Mouse (Mus musculus) hindbrain, embryonic 16.5 days (tissue): Measurements from ENCODE around the gene BC035044. TPM values are rescaled to one million over a fixed set of nuclear protein-coding genes. Genes with fewer than 3 reads are reported as not detected.
"Not testable (repeated sequence)": the region's sequence is repeated elsewhere in the genome, so short reads cannot be mapped to it uniquely, and the experiment has no call there.

Experiments
- ATAC-seq: fragments of 200-750 bp; cut with Nextera tagmentation; 2 replicates; pipeline ENCODE4 v1.8.0; 2017; ENCODE audit warnings: moderate TSS enrichment, moderate library complexity
- H3K27ac ChIP-seq: fragments of 300-500 bp; sonication (generic); 2 replicates; pipeline ENCODE4 v1.5.1; 2014; ENCODE audit warnings: low read depth, mild to moderate bottlenecking, control low read depth, low read length, moderate library complexity
- H3K27me3 ChIP-seq: fragments of 300-500 bp; sonication (generic); replicated peaks from 2 replicates; pipeline ENCODE4 v1.6.1; 2014; ENCODE audit warnings: low read length; ENCODE audit not compliant: control insufficient read depth, insufficient read depth
- H3K36me3 ChIP-seq: fragments of 300-500 bp; sonication (generic); 2 replicates; pipeline ENCODE4 v1.6.1; 2014; ENCODE audit warnings: mild to moderate bottlenecking, low read length, moderate library complexity, mixed read lengths; ENCODE audit not compliant: control insufficient read depth, insufficient read depth
- H3K4me1 ChIP-seq: fragments of 300-500 bp; sonication (generic); 2 replicates; pipeline ENCODE4 v1.6.1; 2014; ENCODE audit warnings: low read depth, low read length; ENCODE audit not compliant: control insufficient read depth, insufficient read depth
- H3K4me2 ChIP-seq: fragments of 300-500 bp; sonication (generic); 2 replicates; pipeline ENCODE4 v1.6.1; 2014; ENCODE audit warnings: mild to moderate bottlenecking, low read length, control low read depth, moderate library complexity
- H3K4me3 ChIP-seq: fragments of 300-500 bp; sonication (generic); 2 replicates; pipeline ENCODE4 v1.5.1; 2014; ENCODE audit warnings: mild to moderate bottlenecking, low read length, control low read depth, moderate library complexity
- H3K9ac ChIP-seq: fragments of 300-500 bp; sonication (generic); 2 replicates; pipeline ENCODE4 v1.6.1; 2014; ENCODE audit warnings: low read depth, mild to moderate bottlenecking, control low read depth, low read length, moderate library complexity
- H3K9me3 ChIP-seq: fragments of 300-500 bp; sonication (generic); 2 replicates; pipeline ENCODE4 v1.6.1; 2014; ENCODE audit warnings: mild to moderate bottlenecking, low read length, moderate library complexity; ENCODE audit not compliant: control insufficient read depth
- WGBS: fragments of 180-500 bp; shearing (Covaris S2); extraction: QIAGEN DNeasy Blood & Tissue Kit; methylation state at CpG from one replicate; pipeline ENCODE4 v1.1.7; 2014; 5-methylcytosine and 5-hydroxymethylcytosine counted together
- polyA plus RNA-seq: library from polyadenylated mRNA; unstranded; fragments of >200 nt; fragmentation: Nextera tagmentation; extraction: Ambion mirVana; gene quantifications from 2 replicates; pipeline ENCODE4 v1.2.1, GENCODE M21; 2015

Gene BC035044
- polyA plus RNA-seq, 1 experiment from 2014 or later: 0.49 TPM

DNA sequence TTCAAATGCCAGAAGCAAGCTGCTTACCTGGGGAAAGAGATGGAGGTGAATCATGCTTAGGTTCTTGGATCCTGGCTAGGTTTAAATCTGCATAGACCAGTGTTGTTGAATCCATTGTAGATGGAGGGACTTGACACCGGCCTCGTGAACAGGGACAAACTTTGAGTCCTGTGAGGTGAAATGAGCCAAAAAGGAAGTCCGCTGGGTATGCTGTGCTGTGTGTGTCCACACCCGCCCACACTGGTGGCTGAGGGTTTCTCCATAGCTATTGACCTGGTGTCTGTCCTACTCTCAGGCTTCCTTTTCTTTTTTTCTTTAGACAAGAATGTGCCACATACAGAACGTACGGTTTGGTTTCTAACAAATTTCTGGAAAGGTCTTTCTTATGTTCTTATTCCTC lies 64.8 kb downstream of the BC035044 start, which contains the start of the genes Gm44511 and Klrb1b:
Gm44511 (minus strand) TSS at position 184 of the 400 bp plus-strand sequence.
Klrb1b (minus strand) TSS at position 200 of the 400 bp plus-strand sequence.
- H3K4me3 ChIP-seq: no peak within 1 kb of the TSS
- H3K9me3 ChIP-seq: no peaks in the 10 kb centered on the region
- no peaks in the 10 kb centered on the region for H3K4me1 ChIP-seq
- no peaks in the 10 kb centered on the region for H3K27me3 ChIP-seq
- H3K4me2 ChIP-seq: no peak within 1 kb of the TSS
- no peak for ATAC-seq
- no peak within 1 kb of the TSS for H3K27ac ChIP-seq
- 93% methylated on average over 6 of the region's 6 CpGs for WGBS
- no peaks in the 10 kb centered on the region for H3K36me3 ChIP-seq
- H3K9ac ChIP-seq: no peak within 1 kb of the TSS

DNA sequence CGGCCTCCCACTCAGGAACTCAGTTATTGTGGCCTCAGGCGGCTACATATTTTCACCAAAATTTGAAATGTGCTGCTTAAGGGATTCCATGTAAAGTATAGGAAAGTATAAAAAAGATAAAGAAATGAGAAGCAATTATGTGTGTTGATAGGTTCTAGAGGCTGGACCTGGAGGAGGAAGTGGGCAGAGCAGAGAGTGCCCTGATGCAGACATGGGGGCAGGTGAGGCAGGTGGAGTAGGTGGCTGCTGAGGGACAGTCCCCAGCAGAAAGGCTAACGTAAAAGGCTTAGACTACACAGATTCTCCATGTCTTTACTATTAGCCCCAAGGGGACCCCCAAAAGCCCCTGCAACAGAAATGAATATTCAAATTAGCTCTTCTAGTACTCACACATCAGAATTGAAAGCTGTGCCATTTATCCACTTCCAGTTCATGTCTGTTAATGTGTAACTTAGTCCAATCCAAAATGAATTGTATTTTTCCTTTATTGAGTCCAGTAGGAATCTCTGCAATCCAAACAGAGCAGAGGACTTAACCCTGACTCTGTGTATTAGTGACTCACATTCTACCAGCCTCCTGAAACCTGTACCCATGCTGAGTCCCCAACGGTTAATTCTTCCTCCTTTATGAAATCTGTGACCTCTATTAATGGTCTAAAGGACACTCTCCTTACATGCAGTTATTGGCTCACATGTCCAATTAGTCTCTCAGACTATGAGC lies 72.7 kb downstream of the BC035044 start:
- 77% methylated on average over 4 of the region's 4 CpGs for WGBS
- H3K4me1 ChIP-seq: no peaks in the 10 kb centered on the region
- no peak for ATAC-seq
- no peak overlapping the region for H3K9ac ChIP-seq
- no peak overlapping the region for H3K4me2 ChIP-seq
- H3K27me3 ChIP-seq: no peaks in the 10 kb centered on the region
- no peaks in the 10 kb centered on the region for H3K9me3 ChIP-seq
- H3K4me3 ChIP-seq: no peak overlapping the region
- H3K36me3 ChIP-seq: no peaks in the 10 kb centered on the region
- H3K27ac ChIP-seq: no peak overlapping the region

DNA sequence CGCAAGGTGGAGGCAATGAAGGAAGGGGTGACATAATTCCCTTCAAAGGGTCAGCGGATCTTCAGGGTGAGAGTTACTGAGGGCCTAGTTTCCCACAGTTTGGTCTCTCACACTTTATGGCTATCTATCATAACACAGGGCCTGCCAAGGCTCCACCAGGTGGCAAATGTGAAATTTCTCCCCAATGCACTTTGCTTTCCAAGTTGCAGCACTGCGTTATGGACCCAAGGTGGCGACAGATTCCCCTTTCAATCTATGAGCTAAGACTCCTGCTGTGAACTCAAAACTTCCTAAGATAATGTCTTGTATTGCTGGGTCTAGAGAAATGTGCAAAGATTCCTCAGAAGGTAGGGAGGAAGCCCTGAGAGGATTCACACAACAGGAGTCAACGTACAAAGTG lies 82.4 kb downstream of the BC035044 start:
- no peak for ATAC-seq
- Histone ChIP-seq H3K36me3 (no peaks in the 10 kb centered on the region), H3K4me2 (no peak overlapping the region), H3K27ac (no peak overlapping the region), H3K4me1 (no peaks in the 10 kb centered on the region), H3K9me3 (no peaks in the 10 kb centered on the region), H3K9ac (no peak overlapping the region), H3K27me3 (no peaks in the 10 kb centered on the region), H3K4me3 (no peak overlapping the region)
- WGBS: 88% methylated on average over 5 of the region's 5 CpGs

DNA sequence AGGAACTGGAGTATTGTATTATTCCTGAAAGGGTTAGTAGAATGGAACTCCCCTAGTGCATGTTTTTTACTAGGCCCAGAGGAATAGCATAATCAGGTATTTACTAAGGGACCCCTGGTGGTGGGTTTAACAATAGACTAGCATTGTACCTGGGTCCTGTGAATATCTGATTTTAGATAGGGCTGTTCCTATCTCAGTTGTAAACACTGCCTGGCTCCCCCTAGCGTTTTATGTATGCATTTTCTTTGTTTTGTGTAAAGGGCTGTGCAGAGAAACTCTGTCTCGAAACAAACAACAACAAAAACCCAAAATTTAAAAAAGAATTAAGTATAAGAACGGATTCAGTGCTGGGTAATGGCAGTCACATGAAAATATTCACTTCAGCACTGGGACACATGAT lies 83.9 kb downstream of the BC035044 start:
- no peak overlapping the region for H3K9ac ChIP-seq
- no peaks in the 10 kb centered on the region for H3K27me3 ChIP-seq
- no peak overlapping the region for H3K4me3 ChIP-seq
- no peaks in the 10 kb centered on the region for H3K36me3 ChIP-seq
- H3K4me2 ChIP-seq: no peak overlapping the region
- no peaks in the 10 kb centered on the region for H3K9me3 ChIP-seq
- no peaks in the 10 kb centered on the region for H3K4me1 ChIP-seq
- H3K27ac ChIP-seq: no peak overlapping the region
- WGBS: 71% methylated on average over 3 of the region's 3 CpGs
- no peak for ATAC-seq

DNA sequence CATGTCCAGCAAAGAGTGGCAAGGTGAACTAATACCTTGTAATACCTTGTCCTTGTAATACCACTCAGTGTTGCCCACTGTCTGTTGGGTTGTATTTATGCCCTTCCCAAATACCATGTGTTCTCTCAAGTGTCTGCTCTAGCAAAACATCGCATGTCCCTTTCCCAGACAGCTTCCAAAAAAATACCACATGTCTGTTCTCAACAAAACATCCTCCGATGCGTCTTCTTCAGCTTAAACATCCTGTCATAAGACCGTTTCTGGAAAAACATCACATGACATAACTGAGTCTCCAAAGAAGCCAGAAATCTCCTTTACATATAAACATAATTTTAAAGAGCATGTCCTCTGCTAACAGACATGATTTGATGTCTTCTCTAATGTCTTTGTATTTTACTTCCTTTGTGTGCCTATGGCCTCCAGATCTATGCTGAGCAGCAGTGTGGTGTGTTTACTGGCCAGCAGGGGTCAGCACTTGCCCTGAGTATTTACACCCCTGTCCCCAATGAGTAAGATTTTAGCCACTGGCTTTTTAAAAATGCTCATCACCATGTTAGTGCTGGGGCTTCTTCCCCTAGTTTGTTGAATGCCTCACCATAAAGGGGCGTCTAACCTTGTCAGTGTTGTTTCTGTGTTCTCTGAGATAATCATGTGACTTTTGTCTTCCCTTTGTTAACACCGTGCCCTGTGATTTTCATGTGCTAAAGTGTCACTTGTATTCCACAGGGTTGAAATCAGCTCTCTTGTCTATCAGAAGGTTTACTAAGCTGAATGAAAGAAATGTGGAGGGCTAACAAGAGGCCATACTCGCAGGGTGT lies 85.9 kb downstream of the BC035044 start:
- H3K4me3 ChIP-seq, ATAC-seq, H3K36me3 ChIP-seq, H3K9ac ChIP-seq, H3K4me2 ChIP-seq, H3K27ac ChIP-seq, H3K27me3 ChIP-seq, H3K4me1 ChIP-seq, H3K9me3 ChIP-seq: not testable (repeated sequence)
- 63% methylated on average over 7 of the region's 7 CpGs for WGBS

DNA sequence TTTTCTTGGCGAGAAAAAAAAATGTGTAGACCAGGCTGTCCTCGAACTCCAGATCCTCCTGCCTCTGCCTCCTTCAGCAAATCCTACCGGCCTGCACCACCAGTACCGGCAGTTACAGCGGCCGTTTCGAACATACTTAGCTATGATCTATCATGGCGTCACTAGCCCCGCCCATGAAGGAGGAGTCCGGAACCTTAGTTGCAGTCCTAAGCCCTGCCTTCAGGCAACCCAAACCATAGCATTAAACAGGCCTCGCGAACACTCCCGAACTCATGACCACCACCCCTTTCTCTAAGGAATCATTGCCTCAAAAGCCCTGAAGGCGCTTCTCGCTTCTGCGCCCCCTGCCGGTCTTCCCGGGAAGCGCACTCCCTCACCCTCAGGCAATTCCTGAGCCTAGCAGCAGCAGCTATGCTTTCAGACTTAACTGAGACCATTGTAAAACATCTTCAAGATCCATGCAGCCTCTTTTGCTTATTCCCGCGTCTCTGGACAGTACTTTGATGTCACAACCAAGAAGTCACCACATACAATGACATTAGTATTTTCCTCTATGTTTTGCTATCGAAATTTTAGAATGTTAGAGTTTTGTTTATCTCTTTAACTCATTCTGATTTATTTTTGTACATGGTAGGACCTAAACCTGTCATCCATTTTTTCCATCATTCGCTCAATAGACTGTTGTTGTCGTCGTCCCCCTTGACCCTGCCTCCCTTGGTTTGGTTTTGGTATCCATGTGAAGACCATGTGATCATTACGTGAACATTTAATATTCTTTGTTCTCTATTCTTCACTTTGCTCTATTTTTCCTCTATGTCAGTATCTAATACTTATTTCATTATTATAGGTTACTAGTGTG lies 87.7 kb downstream of the BC035044 start:
- H3K9ac ChIP-seq: peak overlapping the region; percentile 66
- H3K4me1 ChIP-seq: peaks cover 1% of the 10 kb centered on the region; the same call in 1 of the 2 replicates
- 5% methylated on average over 25 of the region's 26 CpGs for WGBS
- H3K4me3 ChIP-seq: peak overlapping the region; percentile 47
- peak overlapping the region; percentile 70 for H3K4me2 ChIP-seq
- H3K27ac ChIP-seq: peak overlapping the region; percentile 88
- H3K36me3 ChIP-seq: no peaks in the 10 kb centered on the region
- peak; percentile 92 for ATAC-seq
- no peaks in the 10 kb centered on the region for H3K9me3 ChIP-seq
- H3K27me3 ChIP-seq: no peaks in the 10 kb centered on the region

DNA sequence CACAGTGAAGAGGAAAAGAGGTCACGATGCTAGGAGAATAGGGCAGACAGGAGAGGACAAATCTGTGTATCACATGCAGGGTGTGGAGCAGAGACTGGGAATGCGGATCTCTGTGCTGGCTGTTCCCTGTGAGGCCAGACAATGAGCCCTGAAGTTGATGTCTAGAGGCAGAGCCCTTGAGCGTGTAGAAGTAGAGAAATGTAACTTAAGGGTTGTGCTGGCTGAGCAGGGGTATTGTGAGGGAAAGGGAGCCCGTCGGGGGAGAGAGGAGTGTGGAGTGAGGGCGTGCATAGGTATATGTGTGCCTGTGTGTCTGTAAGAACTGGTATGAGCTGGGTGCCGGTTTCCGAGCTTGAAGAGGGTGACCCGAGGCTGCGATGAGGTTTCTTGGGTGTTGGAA lies 88.4 kb downstream of the BC035044 start:
- no peaks in the 10 kb centered on the region for H3K9me3 ChIP-seq
- WGBS: 12% methylated on average over 10 of the region's 10 CpGs
- peak overlapping the region; percentile 88 for H3K27ac ChIP-seq

DNA sequence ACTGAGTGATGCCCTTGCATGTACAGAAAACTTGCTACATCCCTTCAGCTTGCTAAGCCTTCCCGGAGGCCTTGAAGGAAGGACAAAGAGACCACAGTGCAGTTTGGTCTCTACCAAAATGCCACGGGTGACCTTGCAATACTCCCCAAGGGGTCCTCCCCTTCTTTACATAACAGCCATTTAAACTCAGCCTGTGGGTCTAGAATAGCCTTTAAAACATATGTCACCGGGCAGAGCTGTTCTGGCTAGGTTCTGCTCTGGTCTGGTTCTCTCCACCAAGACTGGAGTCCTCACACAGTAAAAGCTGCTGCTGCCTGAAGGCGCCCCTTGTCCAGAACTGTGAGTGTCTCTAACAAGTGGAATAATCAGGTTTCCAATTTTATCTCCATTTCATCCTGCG lies 90.2 kb downstream of the BC035044 start:
- Histone ChIP-seq H3K4me2 (peak overlapping the region; percentile 32), H3K4me1 (peaks cover 11% of the 10 kb centered on the region)
- H3K36me3 ChIP-seq, H3K27me3 ChIP-seq, H3K9me3 ChIP-seq, H3K9ac ChIP-seq, H3K4me3 ChIP-seq, H3K27ac ChIP-seq, ATAC-seq: not testable (repeated sequence)
- 81% methylated on average over 5 of the region's 5 CpGs for WGBS

More for the DNA sequence above, 88.4 kb downstream of the BC035044 start:
- H3K9ac ChIP-seq: peak overlapping the region; percentile 66
- peak overlapping the region; percentile 47 for H3K4me3 ChIP-seq
- no peaks in the 10 kb centered on the region for H3K36me3 ChIP-seq
- peak; percentile 57 for ATAC-seq
- H3K4me2 ChIP-seq: peak overlapping the region; percentile 70
- H3K4me1 ChIP-seq: peaks cover 8% of the 10 kb centered on the region
- H3K27me3 ChIP-seq: no peaks in the 10 kb centered on the region
